9 mouse cellular contexts compared by ENCODE assay signal in the genomic region with DNA sequence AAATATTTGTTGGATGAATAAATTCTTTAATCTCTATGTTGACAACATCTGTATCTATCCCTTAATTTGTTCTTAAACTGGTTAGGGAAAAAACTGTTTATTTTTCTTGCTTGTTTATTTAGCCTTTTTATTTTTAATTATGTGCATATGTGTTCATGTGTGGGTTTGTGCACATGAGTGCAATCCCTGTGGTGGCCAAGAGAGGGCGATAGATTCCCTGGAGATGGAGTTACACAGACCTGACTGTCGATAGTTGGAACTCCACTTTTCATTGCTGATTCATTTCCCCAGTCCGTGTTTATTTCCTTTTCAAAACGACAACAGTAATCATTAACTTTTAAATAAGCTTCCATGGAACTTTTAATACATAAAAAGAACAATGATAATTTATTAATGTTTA. TPM values are rescaled to one million over a fixed set of nuclear protein-coding genes. Genes with fewer than 3 reads are reported as not detected.
DNase-seq lines count a peak whose midpoint lies in the region; ATAC-seq and TF ChIP-seq lines count a peak whose summit lies in the region.
"Had no signal": no experiment of that assay in that cellular context is flagged by ENCODE, and none has a peak within 500 bp of the region (broad histone marks: within the 10 kb centered on the region; RNA-seq: fewer than 3 reads in every experiment).

No protein-coding gene starts in this region.

- H3K9ac ChIP-seq in liver, adult 2 months (ENCODE audit: low read depth, low read length), result no peak overlapping the region
- H3K9ac ChIP-seq in liver, embryonic 11.5 days (ENCODE audit: low read depth, low read length), result no peak overlapping the region
- H3K9ac ChIP-seq: limb, embryonic 12.5 days had no signal

- H3K36me3 ChIP-seq in liver, adult 2 months (ENCODE audit: control insufficient read depth, insufficient read depth, low read length), result no peaks in the 10 kb centered on the region
- no peaks in the 10 kb centered on the region for H3K36me3 ChIP-seq in liver, embryonic 11.5 days (ENCODE audit: control insufficient read depth, insufficient read depth, low read length)
- H3K36me3 ChIP-seq: limb, embryonic 12.5 days had no signal

- intact Hi-C loops in left cerebral cortex, postnatal 25 days (cut with DNase I), result no loop called here

- TF ChIP-seq CTCF in cerebellum, adult 2 months (IDR thresholded peaks at IDR 0.05; ENCODE audit: borderline replicate concordance, insufficient read depth, low read depth, low read length), result peak; percentile 3; the same call in 1 of the 2 replicates
- peak; percentile 19; the same call in 1 of the 2 replicates for TF ChIP-seq CTCF in liver, adult 2 months (IDR thresholded peaks at IDR 0.05; ENCODE audit: low read depth, low read length)
- peak; percentile 32 for TF ChIP-seq CTCF in cortical plate, adult 2 months (IDR thresholded peaks at IDR 0.05; ENCODE audit: extremely low read depth, insufficient read depth, low read length)

- H3K4me3 ChIP-seq in cerebellum, adult 2 months (replicated peaks; ENCODE audit: insufficient read depth, low read depth, low read length), result no peak overlapping the region
- H3K4me3 ChIP-seq in liver, adult 2 months (ENCODE audit: insufficient read depth, low read depth, low read length), result no peak overlapping the region
- H3K4me3 ChIP-seq in liver, embryonic 11.5 days (ENCODE audit: low read depth, low read length), result no peak overlapping the region
- no peak overlapping the region for H3K4me3 ChIP-seq in cortical plate, adult 2 months (ENCODE audit: insufficient read depth, low read length)
- H3K4me3 ChIP-seq: limb, embryonic 12.5 days had no signal

- H3K4me2 ChIP-seq in liver, embryonic 11.5 days, result no peak overlapping the region
- H3K4me2 ChIP-seq: limb, embryonic 12.5 days had no signal

- DNase-seq in cerebellum, adult 2 months, result no peak
- DNase-seq in cerebellum, adult 18-20 months, result no peak
- peak; percentile 24 for DNase-seq in liver, adult 2 months (ENCODE audit: extremely low read depth, low read depth, low spot score)
- DNase-seq in liver, embryonic 11.5 days (ENCODE audit: low spot score), result no peak
- DNase-seq in retina, postnatal 1 day, result peak; percentile 32
- no peak for DNase-seq in heart, adult 9 months (ENCODE audit: low spot score in 2 of 2)
- DNase-seq in left cerebral cortex, postnatal 25 days (ENCODE audit: low spot score in 2 of 2), result no peak

- no peaks in the 10 kb centered on the region for H3K79me2 ChIP-seq in liver, adult 2 months (ENCODE audit: control insufficient read depth, insufficient read depth, low read length)

- H3K27ac ChIP-seq in cerebellum, adult 2 months (ENCODE audit: insufficient read depth, low read length), result no peak overlapping the region
- no peak overlapping the region for H3K27ac ChIP-seq in liver, adult 2 months (replicated peaks; ENCODE audit: insufficient read depth, low read depth, low read length)
- no peak overlapping the region for H3K27ac ChIP-seq in liver, embryonic 11.5 days (ENCODE audit: low read depth, low read length)
- no peak overlapping the region for H3K27ac ChIP-seq in cortical plate, adult 2 months (ENCODE audit: insufficient read depth, low read length)
- H3K27ac ChIP-seq: limb, embryonic 12.5 days had no signal

- H3K27me3 ChIP-seq in cerebellum, adult 2 months (ENCODE audit: control insufficient read depth, insufficient read depth, low read length), result no peaks in the 10 kb centered on the region
- no peaks in the 10 kb centered on the region for H3K27me3 ChIP-seq in liver, adult 2 months (ENCODE audit: control insufficient read depth, insufficient read depth, low read length)
- H3K27me3 ChIP-seq in liver, embryonic 11.5 days (replicated peaks; ENCODE audit: control insufficient read depth, insufficient read depth, low read length), result no peaks in the 10 kb centered on the region
- H3K27me3 ChIP-seq: limb, embryonic 12.5 days had no signal

- no peak for TF ChIP-seq POLR2A in cerebellum, adult 2 months (IDR thresholded peaks at IDR 0.05; ENCODE audit: borderline replicate concordance, insufficient read depth, low read length)
- TF ChIP-seq POLR2A in liver, adult 2 months (IDR thresholded peaks at IDR 0.05; ENCODE audit: extremely low read depth, insufficient read depth, low read length), result no peak
- TF ChIP-seq POLR2A in cortical plate, adult 2 months (IDR thresholded peaks at IDR 0.05; ENCODE audit: extremely low read depth, insufficient read depth, low read length), result no peak

- no peaks in the 10 kb centered on the region for H3K4me1 ChIP-seq in cerebellum, adult 2 months (ENCODE audit: control insufficient read depth, insufficient read depth, low read length)
- H3K4me1 ChIP-seq in liver, adult 2 months (ENCODE audit: control insufficient read depth, insufficient read depth, low read length), result no peaks in the 10 kb centered on the region
- no peaks in the 10 kb centered on the region for H3K4me1 ChIP-seq in liver, embryonic 11.5 days (replicated peaks; ENCODE audit: control insufficient read depth, insufficient read depth, low read length)
- H3K4me1 ChIP-seq in cortical plate, adult 2 months (ENCODE audit: control insufficient read depth, insufficient read depth, low read length), result no peaks in the 10 kb centered on the region; the same call in 1 of the 2 replicates

- 54% methylated on average over 4 of the region's 4 CpGs for WGBS in cerebellum, adult 2 months
- WGBS in liver, adult 2 months, result 35% methylated on average over 4 of the region's 4 CpGs
- 31% methylated on average over 4 of the region's 4 CpGs for WGBS in liver, embryonic 11.5 days

- H3K9me3 ChIP-seq in liver, embryonic 11.5 days (ENCODE audit: control insufficient read depth, low read length), result no peaks in the 10 kb centered on the region
- H3K9me3 ChIP-seq: limb, embryonic 12.5 days had no signal

- no peak for ATAC-seq in liver, embryonic 11.5 days (replicated peaks; ENCODE audit: low FRiP score)

RNA-seq across cellular contexts. Expression of gene Casp6, which starts 31.2 kb away (rescaled TPM):
- polyA plus RNA-seq in cerebellum, adult 2 months (2012; rRNA removed), result 6.7 and 8.0 TPM in 2 replicates
- 27.4 and 38.2 TPM in 2 replicates for total RNA-seq in liver, adult 2 months (2014; rRNA removed)
- 44.5 and 44.6 TPM in 2 replicates for polyA plus RNA-seq in liver, adult 2 months (2012; rRNA removed)
- 80.7 and 82.4 TPM in 2 replicates for polyA plus RNA-seq in liver, embryonic 11.5 days (2014; fragmentation: Nextera tagmentation; extraction: Ambion mirVana)
- 13.8 and 15.7 TPM in 2 replicates for polyA plus RNA-seq in cortical plate, adult 2 months (2012; rRNA removed)
- 1 to 10 TPM; 6.0 to 9.7 TPM for total RNA-seq in left cerebral cortex, postnatal 25 days (2021)

RNA-seq across cellular contexts. Expression of gene Mcub, which starts 37.6 kb away (rescaled TPM):
- polyA plus RNA-seq in cerebellum, adult 2 months (2012; rRNA removed), result 1.7 and 2.7 TPM in 2 replicates
- total RNA-seq in liver, adult 2 months (2014; rRNA removed), result 0.27 TPM in 1 of 2 replicates, not detected in the other
- 0.09 and 0.12 TPM in 2 replicates for polyA plus RNA-seq in liver, adult 2 months (2012; rRNA removed)
- 3.5 and 4.3 TPM in 2 replicates for polyA plus RNA-seq in liver, embryonic 11.5 days (2014; fragmentation: Nextera tagmentation; extraction: Ambion mirVana)
- 1.8 and 2.9 TPM in 2 replicates for polyA plus RNA-seq in cortical plate, adult 2 months (2012; rRNA removed)
- total RNA-seq in left cerebral cortex, postnatal 25 days (2021), result 1 to 10 TPM in 1 of 2 experiments, under 1 TPM in 1; 0.99 to 1.9 TPM

RNA-seq across cellular contexts. Expression of gene Pla2g12a, which starts 54.0 kb away (rescaled TPM):
- polyA plus RNA-seq in cerebellum, adult 2 months (2012; rRNA removed), result 30.8 and 32.3 TPM in 2 replicates
- 11.2 and 30.9 TPM in 2 replicates for total RNA-seq in liver, adult 2 months (2014; rRNA removed)
- polyA plus RNA-seq in liver, adult 2 months (2012; rRNA removed), result 21.7 and 23.4 TPM in 2 replicates
- polyA plus RNA-seq in liver, embryonic 11.5 days (2014; fragmentation: Nextera tagmentation; extraction: Ambion mirVana), result 164 and 179 TPM in 2 replicates
- polyA plus RNA-seq in cortical plate, adult 2 months (2012; rRNA removed), result 27.9 and 29.0 TPM in 2 replicates
- 10 to 100 TPM; 15.4 to 18.9 TPM for total RNA-seq in left cerebral cortex, postnatal 25 days (2021)

Comparison
In these comparisons a context has a peak if more than half of its experiments do, and no peak if none do; other contexts are left out.
1. DNase-seq: peak in liver, adult 2 months (single experiment) and retina, postnatal 1 day (single experiment); none in cerebellum, adult 2 months (0 of 2), cerebellum, adult 18-20 months (0 of 2), liver, embryonic 11.5 days (single experiment), heart, adult 9 months (0 of 2) and left cerebral cortex, postnatal 25 days (0 of 2).
2. Peak in every context shown above with its lines, with median percentiles within 50 percentile points of each other: CTCF ChIP-seq.